Mouse (Mus musculus) cerebellum, adult 2 months (tissue): ENCODE measurements at regions not wholly inside any gene's neighbourhood (a gene's known extent, or its start where the extent isn't known, plus 50 kb on each side); places are given as distances from the start of the nearest gene placed in this dataset.

Experiments used
- CTCF ChIP-seq: fragments of 200-500 bp; IDR thresholded peaks from 2 replicates; pipeline ENCODE4 v1.5.1; 2011; ENCODE audit warnings: low read depth, mild to moderate bottlenecking, control low read depth, low read length, moderate library complexity, borderline replicate concordance; ENCODE audit not compliant: insufficient read depth
- POLR2A ChIP-seq: fragments of 200-500 bp; IDR thresholded peaks from 2 replicates; pipeline ENCODE4 v1.6.1; 2011; ENCODE audit warnings: low read length, control low read depth, borderline replicate concordance; ENCODE audit not compliant: insufficient read depth

- TF ChIP-seq CTCF = no peak
- TF ChIP-seq POLR2A = no peak
Observed at GRCm38 (mm10) chr19:17932665-17933064, 95.2 kb upstream of the Pcsk5 start.
